Mouse (Mus musculus): ENCODE results near the gene Uqcrc2. TPM values are rescaled to one million over a fixed set of nuclear protein-coding genes. Genes with fewer than 3 reads are reported as not detected.

The Uqcrc2 gene
- total and polyA plus RNA-seq, 3 experiments, result 155 to 318 (median 237) TPM

- Histone ChIP-seq H3K9ac (ENCODE audit: insufficient read depth, low read depth) (no peak overlapping the region), H3K4me2 (ENCODE audit: insufficient read depth, low read depth, poor library complexity, severe bottlenecking) (no peak overlapping the region), H3K4me3 (replicated peaks in 1 of 3; ENCODE audit: low read depth in 2 of 3, low read length in 2 of 3, poor library complexity in 1 of 3) (no peak overlapping the region), H3K4me1 (ENCODE audit: control insufficient read depth in 1 of 2, insufficient read depth in 2 of 2) (peaks cover 0 to 23% of the 10 kb centered on the region in 2 experiments; a peak in 1 of 4 replicates), H3K27ac (ENCODE audit: insufficient read depth, low read depth) (no peak overlapping the region), H3K9me3 (replicated peaks; ENCODE audit: low read length) (no peaks in the 10 kb centered on the region), H3K79me2 (replicated peaks; ENCODE audit: control insufficient read depth, extremely low read depth, insufficient read depth, poor library complexity, severe bottlenecking) (peaks cover 4% of the 10 kb centered on the region), H3K27me3 (replicated peaks) (no peaks in the 10 kb centered on the region), H3K36me3 (replicated peaks in 1 of 2; ENCODE audit: control insufficient read depth in 1 of 2, insufficient read depth in 1 of 2, low read length in 1 of 2) (peaks cover 0 to 27% of the 10 kb centered on the region in 2 experiments)
- no peak for TF ChIP-seq ZC3H11A (IDR thresholded peaks at IDR 0.05; ENCODE audit: low read depth, low read length)
- dilution Hi-C loops (cut with MboI; ENCODE audit: extremely low pct_ligation_motif_present, extremely low pct_unique_long_range_greater_than_20kb, low sequenced_read_pairs) (no loop called here), in situ Hi-C loops (cut with MboI; ENCODE audit: low pct_ligation_motif_present, low pct_unique_long_range_greater_than_20kb, low sequenced_read_pairs) (no loop called here)
- DNase-seq (ENCODE audit: extremely low read depth), result no peak
These were observed 64.6 kb downstream of the Uqcrc2 start for GRCm38 (mm10) chr7:120699586-120699985.

- Histone ChIP-seq H3K4me3 (replicated peaks in 1 of 3; ENCODE audit: low read depth in 2 of 3, low read length in 2 of 3, poor library complexity in 1 of 3) (no peak overlapping the region), H3K36me3 (replicated peaks in 1 of 2; ENCODE audit: control insufficient read depth in 1 of 2, insufficient read depth in 1 of 2, low read length in 1 of 2) (peaks cover 0 to 11% of the 10 kb centered on the region in 2 experiments), H3K4me1 (ENCODE audit: control insufficient read depth in 1 of 2, insufficient read depth in 2 of 2) (peaks cover 0 to 16% of the 10 kb centered on the region in 2 experiments; a peak in 1 of 4 replicates), H3K9me3 (replicated peaks; ENCODE audit: low read length) (no peaks in the 10 kb centered on the region), H3K27me3 (replicated peaks) (no peaks in the 10 kb centered on the region), H3K9ac (ENCODE audit: insufficient read depth, low read depth) (no peak overlapping the region), H3K27ac (ENCODE audit: insufficient read depth, low read depth) (no peak overlapping the region), H3K79me2 (replicated peaks; ENCODE audit: control insufficient read depth, extremely low read depth, insufficient read depth, poor library complexity, severe bottlenecking) (no peaks in the 10 kb centered on the region; the same call in none of the 2 replicates), H3K4me2 (ENCODE audit: insufficient read depth, low read depth, poor library complexity, severe bottlenecking) (no peak overlapping the region)
- TF ChIP-seq MAZ (IDR thresholded peaks at IDR 0.05; ENCODE audit: low read depth, low read length) (no peak), USF2 (conservative IDR thresholded peaks at IDR 0.05; ENCODE audit: low read depth, low read length) (no peak), ZMIZ1 (IDR thresholded peaks at IDR 0.05; ENCODE audit: low read depth, low read length) (no peak), SMC3 (IDR thresholded peaks at IDR 0.05; ENCODE audit: low read depth, low read length) (no peak), MXI1 (IDR thresholded peaks at IDR 0.05; ENCODE audit: low read depth, low read length) (no peak)
- in situ Hi-C loops (cut with MboI; ENCODE audit: low pct_ligation_motif_present, low pct_unique_long_range_greater_than_20kb, low sequenced_read_pairs) (no loop called here), dilution Hi-C loops (cut with MboI; ENCODE audit: extremely low pct_ligation_motif_present, extremely low pct_unique_long_range_greater_than_20kb, low sequenced_read_pairs) (no loop called here)
- DNase-seq (ENCODE audit: extremely low read depth), result no peak
These were observed 68.9 kb downstream of the Uqcrc2 start for GRCm38 (mm10) chr7:120703888-120704287.

Other genes with a start within 250 kb of the Uqcrc2 start
- not detected in 2 replicates for gene Abca16, start 225.5 kb upstream of the Uqcrc2 start, total RNA-seq (2012; rRNA removed)
- not detected in 2 replicates for gene Abca16, start 225.5 kb upstream of the Uqcrc2 start, total RNA-seq (2014; rRNA removed)
- not detected in 2 replicates for gene Abca16, start 225.5 kb upstream of the Uqcrc2 start, polyA plus RNA-seq (2012; ENCODE audit: insufficient read length, low read depth)
- gene Pdzd9, start 35.2 kb downstream of the Uqcrc2 start, total RNA-seq (2012; rRNA removed), result 0.51 and 0.59 TPM in 2 replicates
- gene Pdzd9, start 35.2 kb downstream of the Uqcrc2 start, total RNA-seq (2014; rRNA removed), result not detected in 2 replicates
- 0.30 and 0.39 TPM in 2 replicates for gene Pdzd9, start 35.2 kb downstream of the Uqcrc2 start, polyA plus RNA-seq (2012; ENCODE audit: insufficient read length, low read depth)
- 14.0 and 15.9 TPM in 2 replicates for gene Mosmo, start 42.4 kb downstream of the Uqcrc2 start, total RNA-seq (2012; rRNA removed)
- gene Mosmo, start 42.4 kb downstream of the Uqcrc2 start, total RNA-seq (2014; rRNA removed), result 19.0 and 21.8 TPM in 2 replicates
- gene Mosmo, start 42.4 kb downstream of the Uqcrc2 start, polyA plus RNA-seq (2012; ENCODE audit: insufficient read length, low read depth), result 10.4 and 10.9 TPM in 2 replicates
- not detected in 2 replicates for gene Vwa3a, start 104.1 kb downstream of the Uqcrc2 start, total RNA-seq (2012; rRNA removed)
- not detected in 2 replicates for gene Vwa3a, start 104.1 kb downstream of the Uqcrc2 start, total RNA-seq (2014; rRNA removed)
- not detected in 2 replicates for gene Vwa3a, start 104.1 kb downstream of the Uqcrc2 start, polyA plus RNA-seq (2012; ENCODE audit: insufficient read length, low read depth)
- gene Gm5737, start 177.2 kb downstream of the Uqcrc2 start, total RNA-seq (2012; rRNA removed), result not detected in 2 replicates
- not detected in 2 replicates for gene Gm5737, start 177.2 kb downstream of the Uqcrc2 start, total RNA-seq (2014; rRNA removed)
- gene Gm5737, start 177.2 kb downstream of the Uqcrc2 start, polyA plus RNA-seq (2012; ENCODE audit: insufficient read length, low read depth), result not detected in 2 replicates
- gene Eef2k, start 207.7 kb downstream of the Uqcrc2 start, total RNA-seq (2012; rRNA removed), result 8.0 and 13.9 TPM in 2 replicates
- 5.0 and 5.5 TPM in 2 replicates for gene Eef2k, start 207.7 kb downstream of the Uqcrc2 start, total RNA-seq (2014; rRNA removed)
- 13.7 and 15.5 TPM in 2 replicates for gene Eef2k, start 207.7 kb downstream of the Uqcrc2 start, polyA plus RNA-seq (2012; ENCODE audit: insufficient read length, low read depth)